Mouse (Mus musculus) adrenal gland, postnatal 36 days (tissue): ENCODE results near the gene Myo3b. TPM values are rescaled to one million over a fixed set of nuclear protein-coding genes. Genes with fewer than 3 reads are reported as not detected.
"Not testable (repeated sequence)": the region's sequence is repeated elsewhere in the genome, so short reads cannot be mapped to it uniquely, and the experiment has no call there.

Experiments
- DNase-seq, 2 experiments: peaks; one replicate each; pipeline ENCODE4 v3.0.0; 2021; ENCODE audit warnings: mixed read lengths in 1 of 2
- total RNA-seq, 2 experiments: library from RNA; stranded (reverse); gene quantifications; 2 replicates each; pipeline ENCODE4 v1.2.3; 2021

The Myo3b gene
- total RNA-seq, 2 experiments from 2014 or later, result not detected

GRCm38 (mm10) chr2:70195418-70196248, 156.7 kb downstream of the Myo3b start:
- DNase-seq, result no peak

GRCm38 (mm10) chr2:70201796-70202555, 163.1 kb downstream of the Myo3b start:
- DNase-seq, result no peak

DNA sequence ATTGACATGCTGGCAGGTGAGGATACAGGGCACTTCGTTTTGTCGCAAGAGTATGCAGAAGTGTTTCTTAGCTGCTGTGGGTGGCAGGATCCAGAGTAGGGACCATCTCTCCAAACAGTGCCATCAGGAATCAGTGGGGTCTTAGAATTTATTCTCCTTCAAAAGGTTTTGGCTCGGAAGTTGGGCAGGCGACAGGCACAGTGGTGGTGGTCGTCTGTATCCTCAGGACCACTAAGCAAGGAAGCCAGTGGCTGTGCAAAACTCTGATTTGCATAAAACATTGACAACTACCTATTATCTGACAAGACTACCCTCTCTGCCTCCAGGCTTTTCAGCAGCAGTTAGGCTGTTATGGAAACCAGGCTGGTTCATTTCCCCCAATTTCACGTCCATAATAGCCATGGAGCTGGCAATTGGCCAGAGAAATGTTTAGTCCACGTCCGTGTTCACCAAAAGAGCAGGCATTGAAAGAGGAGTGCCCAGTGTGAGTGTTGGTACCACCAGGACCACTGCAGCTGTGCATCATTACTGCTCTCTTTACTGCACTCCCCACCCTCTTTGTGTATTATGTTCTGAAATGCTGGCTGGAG, 163.7 kb downstream of the Myo3b start:
- DNase-seq, result no peak

DNA sequence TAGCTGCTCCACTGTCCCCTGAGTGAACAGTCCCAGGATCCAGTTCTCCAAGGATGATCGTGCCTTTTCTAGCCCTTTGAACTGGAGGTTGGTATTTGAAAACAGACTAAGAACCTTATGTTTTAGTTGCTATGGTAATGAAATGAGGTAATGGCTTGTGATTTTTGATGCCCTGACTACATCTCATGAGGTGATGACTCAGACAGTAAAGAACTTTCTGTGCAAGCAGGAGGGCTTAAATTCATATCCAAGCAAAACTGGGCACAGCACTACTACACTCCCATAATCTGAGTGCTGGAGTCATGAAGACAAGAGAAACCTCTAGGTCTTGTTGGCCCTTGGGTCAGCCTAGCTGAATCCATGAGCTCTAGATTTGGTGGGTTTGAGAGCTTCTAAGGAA, 169.5 kb downstream of the Myo3b start:
- DNase-seq, result no peak

GRCm38 (mm10) chr2:70209790-70210189, 170.9 kb downstream of the Myo3b start:
- no peak for DNase-seq

- no peak for DNase-seq
Observed at GRCm38 (mm10) chr2:70210427-70211332, 171.8 kb downstream of the Myo3b start.

GRCm38 (mm10) chr2:70214401-70214800, 175.5 kb downstream of the Myo3b start:
- DNase-seq, result no peak

GRCm38 (mm10) chr2:70217800-70218199, 178.9 kb downstream of the Myo3b start:
- DNase-seq, result no peak

- no peak for DNase-seq
Observed at GRCm38 (mm10) chr2:70218469-70218868, 179.5 kb downstream of the Myo3b start.

GRCm38 (mm10) chr2:70226679-70227078, 187.8 kb downstream of the Myo3b start:
- peak in 1 of 2 experiments; percentile 3 for DNase-seq

DNA sequence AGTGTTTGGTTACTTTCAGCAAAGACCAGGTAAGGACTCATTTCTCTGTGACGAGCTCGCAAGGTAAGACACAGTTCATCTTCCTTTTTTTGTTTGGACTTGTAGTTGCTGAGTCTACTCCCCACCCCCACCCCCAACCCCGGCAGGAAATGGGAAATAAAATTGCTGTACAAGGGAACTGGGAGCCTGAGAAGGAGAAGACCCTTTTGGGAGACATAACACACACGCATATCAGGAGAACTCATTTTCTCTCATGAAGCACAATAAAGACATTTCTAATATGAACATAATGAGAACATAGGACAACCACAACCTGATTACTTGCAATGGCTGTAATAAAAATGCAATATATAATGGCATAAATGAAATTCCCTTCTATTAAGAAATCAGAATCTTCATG, 195.5 kb downstream of the Myo3b start:
- DNase-seq, result not testable (repeated sequence)

- DNase-seq, result no peak
Observed at GRCm38 (mm10) chr2:70245981-70246380, 207.1 kb downstream of the Myo3b start.

DNA sequence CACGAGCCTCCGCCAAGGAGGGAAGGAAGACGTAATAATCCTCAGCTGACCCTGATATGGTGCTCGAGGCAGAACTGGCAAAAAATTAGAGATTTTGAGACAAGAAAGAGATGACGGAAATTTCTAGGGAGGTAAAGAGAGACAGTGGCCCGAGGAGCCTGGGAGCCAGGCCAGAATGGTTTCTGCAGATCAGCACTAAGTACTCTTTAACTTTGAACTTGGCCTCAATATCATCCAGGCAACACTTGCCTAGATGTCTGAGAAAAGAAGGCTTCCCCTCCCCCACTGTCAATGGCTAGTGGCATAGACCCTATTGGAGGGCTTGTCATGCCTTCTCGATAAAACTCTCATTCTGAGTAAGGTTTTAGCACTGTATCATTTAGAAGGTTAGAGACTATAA, 209.7 kb downstream of the Myo3b start:
- no peak for DNase-seq

- DNase-seq, result peak in 1 of 2 experiments; percentile 2
Observed at GRCm38 (mm10) chr2:70249872-70250271, 210.9 kb downstream of the Myo3b start.

DNA sequence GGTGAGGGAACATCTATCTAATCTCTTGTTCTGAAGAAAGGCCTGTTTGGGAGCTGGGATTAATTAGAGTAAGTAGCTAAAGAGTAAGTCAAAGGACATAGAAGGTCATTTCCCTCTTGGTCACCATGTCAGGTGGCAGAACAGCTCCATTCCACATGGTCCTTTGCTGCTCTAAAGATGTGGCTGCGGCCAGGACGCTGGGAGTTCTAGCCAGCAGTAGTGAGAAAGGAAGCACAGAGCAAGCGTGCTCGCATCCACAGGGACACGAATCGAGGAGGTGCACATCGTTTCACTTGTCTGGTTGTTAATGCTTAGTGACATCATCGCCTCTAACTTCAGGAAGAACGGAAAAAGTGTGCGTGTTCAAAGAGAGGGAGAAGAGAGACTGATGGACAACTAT, 212.3 kb downstream of the Myo3b start:
- no peak for DNase-seq

- DNase-seq, result peak; percentile 20 to 28
Observed at GRCm38 (mm10) chr2:70259357-70260000, 220.6 kb downstream of the Myo3b start.

DNA sequence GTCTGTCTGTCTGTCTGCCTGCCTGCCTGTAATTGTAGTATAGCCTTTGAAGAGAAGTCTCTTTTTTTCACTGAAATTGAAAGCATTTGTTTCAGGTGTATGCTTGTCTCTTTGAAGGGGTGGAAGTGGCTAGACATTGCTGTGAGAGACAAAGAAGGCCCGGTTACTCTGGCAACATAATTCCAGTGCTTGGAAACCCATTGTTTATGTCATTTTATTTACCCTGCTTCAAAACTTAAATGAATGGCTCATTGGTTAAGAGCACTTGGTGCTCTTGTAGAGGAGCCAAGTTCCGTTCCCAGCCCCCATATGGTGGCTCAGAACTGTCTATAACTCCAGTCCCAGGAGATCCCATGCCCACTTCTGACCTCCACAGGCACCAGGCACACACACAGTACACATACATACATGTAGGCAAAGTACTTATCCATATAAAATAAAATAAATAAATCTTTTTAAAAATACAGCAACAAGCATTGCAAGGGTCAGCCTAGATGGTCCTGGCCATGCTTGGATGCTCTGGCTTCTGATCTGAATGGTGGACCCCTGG, 221.8 kb downstream of the Myo3b start:
- no peak for DNase-seq

GRCm38 (mm10) chr2:70261703-70262564, 223.0 kb downstream of the Myo3b start:
- no peak for DNase-seq

GRCm38 (mm10) chr2:70262565-70263082, 223.7 kb downstream of the Myo3b start:
- peak in 1 of 2 experiments; percentile 8 for DNase-seq
